Mouse (Mus musculus): ENCODE data around the gene Kat2a. TPM values are rescaled to one million over a fixed set of nuclear protein-coding genes. Genes with fewer than 3 reads are reported as not detected.

Kat2a gene
- polyA plus RNA-seq, 2 experiments = 12.7 to 13.0 TPM

GRCm38 (mm10) chr11:100713735-100714533 is 1.7 kb upstream of the Kat2a start, which contains the start of gene Hspb9:
Gene Hspb9, plus strand, starts transcription at chr11:100713850.
- WGBS (ENCODE audit: insufficient replicate concordance) = 3% methylated on average over 38 of the region's 38 CpGs
- Histone ChIP-seq H3K9ac (replicated peaks) (peak within 1 kb of the TSS; percentile 41), H3K4me3 (ENCODE audit: insufficient read depth in 1 of 2, low read depth in 2 of 2, low read length in 2 of 2) (peak within 1 kb of the TSS; percentile 28 to 50), H3K9me3 (ENCODE audit: control insufficient read depth, low read length) (no peaks in the 10 kb centered on the region), H3K27me3 (ENCODE audit: control insufficient read depth, insufficient read depth, low read length) (no peaks in the 10 kb centered on the region), H3K27ac (peak within 1 kb of the TSS; percentile 67), H3K36me3 (replicated peaks; ENCODE audit: control insufficient read depth, insufficient read depth, low read depth) (peaks cover 40% of the 10 kb centered on the region), H3K4me1 (replicated peaks; ENCODE audit: control insufficient read depth in 2 of 2, insufficient read depth in 2 of 2, low read length in 1 of 2) (peaks cover 25 to 33% of the 10 kb centered on the region in 2 experiments), H3K4me2 (ENCODE audit: low read depth) (peak within 1 kb of the TSS; percentile 97)
- ATAC-seq (ENCODE audit: insufficient read depth) (peak; percentile 71), DNase-seq (ENCODE audit: low read depth in 3 of 3, low spot score in 3 of 3) (peak; percentile 63 to 64 (median 64))
- TF ChIP-seq EP300 (IDR thresholded peaks at IDR 0.05; ENCODE audit: low read depth) (no peak), CTCF (IDR thresholded peaks at IDR 0.05; ENCODE audit: low read depth) (no peak)

DNA sequence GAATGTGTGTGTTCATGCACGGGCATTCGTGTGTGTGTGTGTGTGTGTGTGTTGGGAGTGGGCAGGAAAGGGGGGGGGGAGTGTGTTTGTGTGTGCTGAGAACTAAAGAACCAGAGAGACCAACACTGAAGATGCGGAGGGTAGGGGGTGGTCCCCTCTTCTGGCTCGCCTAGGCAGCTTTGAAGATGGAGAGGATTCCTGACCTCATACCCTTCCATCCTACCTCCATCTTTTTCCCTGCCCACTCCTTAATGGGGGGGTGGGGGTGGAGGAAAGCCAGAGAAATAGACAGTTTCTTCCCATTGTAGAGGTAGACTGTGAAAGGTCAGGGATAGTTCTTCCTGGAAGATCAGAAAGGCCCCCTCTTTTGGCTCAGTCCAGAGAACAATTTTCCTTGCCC is 909 bp upstream of the Kat2a start:
- WGBS (ENCODE audit: insufficient replicate concordance) = 60% methylated on average over 4 of the region's 4 CpGs
- H3K27me3 ChIP-seq (ENCODE audit: control insufficient read depth, insufficient read depth, low read length) = no peaks in the 10 kb centered on the region
- H3K9ac ChIP-seq (replicated peaks) = peak overlapping the region; percentile 41
- H3K36me3 ChIP-seq (replicated peaks; ENCODE audit: control insufficient read depth, insufficient read depth, low read depth) = peaks cover 33% of the 10 kb centered on the region
- H3K4me2 ChIP-seq (ENCODE audit: low read depth) = peak overlapping the region; percentile 85
- DNase-seq (ENCODE audit: low read depth in 3 of 3, low spot score in 3 of 3) (no peak), ATAC-seq (ENCODE audit: insufficient read depth) (no peak)
- peak overlapping the region; percentile 67 for H3K27ac ChIP-seq
- H3K9me3 ChIP-seq (ENCODE audit: control insufficient read depth, low read length) = no peaks in the 10 kb centered on the region
- TF ChIP-seq CTCF (IDR thresholded peaks at IDR 0.05; ENCODE audit: low read depth) = no peak
- TF ChIP-seq EP300 (IDR thresholded peaks at IDR 0.05; ENCODE audit: low read depth) = no peak
- H3K4me1 ChIP-seq (replicated peaks; ENCODE audit: control insufficient read depth in 2 of 2, insufficient read depth in 2 of 2, low read length in 1 of 2) = peaks cover 25 to 33% of the 10 kb centered on the region in 2 experiments
- H3K4me3 ChIP-seq (ENCODE audit: insufficient read depth in 1 of 2, low read depth in 2 of 2, low read length in 2 of 2) = peak overlapping the region in 1 of 2 experiments; percentile 50; a peak in 2 of 4 replicates

DNA sequence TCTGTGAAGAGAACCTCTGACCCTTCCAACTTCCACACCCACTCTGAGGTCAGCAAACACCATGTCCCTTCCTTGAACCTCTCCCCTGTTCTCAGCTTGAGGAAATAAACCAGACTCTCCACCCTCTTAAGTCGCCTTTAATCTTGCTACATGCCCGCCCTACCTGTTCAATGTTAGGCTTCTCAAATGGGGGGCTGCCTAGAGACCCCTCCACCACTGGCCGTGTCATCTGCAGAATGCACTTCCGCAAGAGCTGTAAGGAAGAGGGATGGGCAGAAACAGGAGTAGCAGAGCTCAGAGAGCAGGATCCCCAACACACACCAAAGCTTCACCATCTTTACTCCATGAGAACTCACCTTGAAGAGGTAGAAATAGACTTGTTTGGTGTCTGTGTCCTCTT is 1.3 kb downstream of the Kat2a start:
- no peaks in the 10 kb centered on the region for H3K27me3 ChIP-seq (ENCODE audit: control insufficient read depth, insufficient read depth, low read length)
- H3K36me3 ChIP-seq (replicated peaks; ENCODE audit: control insufficient read depth, insufficient read depth, low read depth) = peaks cover 13% of the 10 kb centered on the region
- TF ChIP-seq EP300 (IDR thresholded peaks at IDR 0.05; ENCODE audit: low read depth) (no peak), CTCF (IDR thresholded peaks at IDR 0.05; ENCODE audit: low read depth) (no peak)
- H3K9ac ChIP-seq (replicated peaks) = no peak overlapping the region
- H3K9me3 ChIP-seq (ENCODE audit: control insufficient read depth, low read length) = no peaks in the 10 kb centered on the region
- H3K4me1 ChIP-seq (replicated peaks; ENCODE audit: control insufficient read depth in 2 of 2, insufficient read depth in 2 of 2, low read length in 1 of 2) = peaks cover 25 to 33% of the 10 kb centered on the region in 2 experiments
- H3K4me3 ChIP-seq (ENCODE audit: insufficient read depth in 1 of 2, low read depth in 2 of 2, low read length in 2 of 2) = no peak overlapping the region
- DNase-seq (ENCODE audit: low read depth in 3 of 3, low spot score in 3 of 3) = no peak
- H3K27ac ChIP-seq = no peak overlapping the region
- 73% methylated on average over 4 of the region's 4 CpGs for WGBS (ENCODE audit: insufficient replicate concordance)
- no peak for ATAC-seq (ENCODE audit: insufficient read depth)
- no peak overlapping the region for H3K4me2 ChIP-seq (ENCODE audit: low read depth)

- H3K27me3 ChIP-seq (ENCODE audit: control insufficient read depth, insufficient read depth, low read length) = no peaks in the 10 kb centered on the region
- 87% methylated on average over 15 of the region's 15 CpGs for WGBS (ENCODE audit: insufficient replicate concordance)
- no peak overlapping the region for H3K4me2 ChIP-seq (ENCODE audit: low read depth)
- no peak overlapping the region for H3K27ac ChIP-seq
- TF ChIP-seq EP300 (IDR thresholded peaks at IDR 0.05; ENCODE audit: low read depth) (no peak), CTCF (IDR thresholded peaks at IDR 0.05; ENCODE audit: low read depth) (no peak)
- H3K9ac ChIP-seq (replicated peaks) = no peak overlapping the region
- peaks cover 9% of the 10 kb centered on the region for H3K36me3 ChIP-seq (replicated peaks; ENCODE audit: control insufficient read depth, insufficient read depth, low read depth)
- H3K9me3 ChIP-seq (ENCODE audit: control insufficient read depth, low read length) = no peaks in the 10 kb centered on the region
- H3K4me1 ChIP-seq (replicated peaks; ENCODE audit: control insufficient read depth in 2 of 2, insufficient read depth in 2 of 2, low read length in 1 of 2) = peaks cover 25 to 33% of the 10 kb centered on the region in 2 experiments
- DNase-seq (ENCODE audit: low read depth in 3 of 3, low spot score in 3 of 3) (no peak), ATAC-seq (ENCODE audit: insufficient read depth) (no peak)
- H3K4me3 ChIP-seq (ENCODE audit: insufficient read depth in 1 of 2, low read depth in 2 of 2, low read length in 2 of 2) = no peak overlapping the region
Measured at GRCm38 (mm10) chr11:100710528-100710927, 1.7 kb downstream of the Kat2a start.

- H3K4me3 ChIP-seq (ENCODE audit: insufficient read depth in 1 of 2, low read depth in 2 of 2, low read length in 2 of 2) = no peak overlapping the region
- DNase-seq (ENCODE audit: low read depth in 3 of 3, low spot score in 3 of 3) (no peak), ATAC-seq (ENCODE audit: insufficient read depth) (no peak)
- peaks cover 3% of the 10 kb centered on the region for H3K36me3 ChIP-seq (replicated peaks; ENCODE audit: control insufficient read depth, insufficient read depth, low read depth)
- no peak for TF ChIP-seq CTCF (IDR thresholded peaks at IDR 0.05; ENCODE audit: low read depth)
- no peak for TF ChIP-seq EP300 (IDR thresholded peaks at IDR 0.05; ENCODE audit: low read depth)
- H3K4me2 ChIP-seq (ENCODE audit: low read depth) = no peak overlapping the region
- no peaks in the 10 kb centered on the region for H3K27me3 ChIP-seq (ENCODE audit: control insufficient read depth, insufficient read depth, low read length)
- no peak overlapping the region for H3K9ac ChIP-seq (replicated peaks)
- H3K9me3 ChIP-seq (ENCODE audit: control insufficient read depth, low read length) = no peaks in the 10 kb centered on the region
- H3K4me1 ChIP-seq (replicated peaks; ENCODE audit: control insufficient read depth in 2 of 2, insufficient read depth in 2 of 2, low read length in 1 of 2) = peaks cover 21 to 25% of the 10 kb centered on the region in 2 experiments
- H3K27ac ChIP-seq = no peak overlapping the region
- 78% methylated on average over 9 of the region's 9 CpGs for WGBS (ENCODE audit: insufficient replicate concordance)
Measured at GRCm38 (mm10) chr11:100709201-100709810, 3.0 kb downstream of the Kat2a start.

All from liver, embryonic 14.5 days (tissue).